Mouse (Mus musculus) E14TG2a.4 (cell line): ENCODE data around the gene Cd63.

ENCODE experiments used
- H3K27me3 ChIP-seq: 2 replicates; pipeline ENCODE4 v1.6.1; 2014; ENCODE audit warnings: low read length, control low read depth; ENCODE audit not compliant: insufficient read depth
- H3K36me3 ChIP-seq: 2 replicates; pipeline ENCODE4 v1.6.1; 2014; ENCODE audit warnings: low read length, control low read depth; ENCODE audit not compliant: insufficient read depth
- H3K4me1 ChIP-seq: replicated peaks from 2 replicates; pipeline ENCODE4 v1.6.1; 2014; ENCODE audit warnings: low read depth, low read length, control low read depth
- H3K4me3 ChIP-seq: replicated peaks from 2 replicates; pipeline ENCODE4 v1.5.1; 2014; ENCODE audit warnings: mild to moderate bottlenecking, low read length
- H3K9me3 ChIP-seq: 2 replicates; pipeline ENCODE4 v1.6.1; 2014; ENCODE audit warnings: low read length, control low read depth
- CTCF ChIP-seq: conservative IDR thresholded peaks from 2 replicates; pipeline ENCODE4 v1.5.1; 2014; ENCODE audit warnings: low read length
- NANOG ChIP-seq: IDR thresholded peaks from 2 replicates; pipeline ENCODE4 v1.6.1; 2014; ENCODE audit warnings: borderline replicate concordance, low read length, mixed read lengths
- POU5F1 ChIP-seq: IDR thresholded peaks from 2 replicates; pipeline ENCODE4 v1.6.1; 2014; ENCODE audit warnings: low read length, borderline replicate concordance

Cd63 gene

GRCm38 (mm10) chr10:128899759-128900490 is 864 bp upstream of the Cd63 start:
- peaks cover 24% of the 10 kb centered on the region for H3K27me3 ChIP-seq
- H3K4me1 ChIP-seq: peaks cover 73% of the 10 kb centered on the region
- no peaks in the 10 kb centered on the region for H3K9me3 ChIP-seq
- no peak overlapping the region; the same call in 1 of the 2 replicates for H3K4me3 ChIP-seq
- TF ChIP-seq CTCF (no peak), POU5F1 (no peak), NANOG (no peak)
- H3K36me3 ChIP-seq: no peaks in the 10 kb centered on the region

DNA sequence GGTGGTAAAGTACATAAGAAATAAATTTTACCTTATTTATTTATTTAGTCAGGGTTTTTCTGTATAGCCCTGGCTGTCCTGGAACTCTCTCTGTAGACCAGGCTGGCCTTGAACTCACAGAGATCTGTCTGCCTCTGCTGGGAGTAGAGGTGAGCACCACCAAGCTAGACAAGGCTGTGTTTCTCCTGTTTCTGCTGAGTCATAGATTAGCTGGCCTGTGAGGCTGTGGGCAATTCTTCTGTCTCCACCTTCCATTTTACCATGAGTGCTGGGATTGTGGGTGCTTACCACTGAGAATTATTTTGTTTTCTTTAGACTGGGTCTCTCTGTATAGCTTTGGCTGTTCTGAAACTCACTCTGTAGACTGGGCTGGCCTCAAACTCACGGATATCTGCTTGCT is 620 bp downstream of the Cd63 start:
- TF ChIP-seq NANOG (no peak), CTCF (no peak), POU5F1 (no peak)
- Histone ChIP-seq H3K9me3 (no peaks in the 10 kb centered on the region), H3K27me3 (peaks cover 13% of the 10 kb centered on the region)

DNA sequence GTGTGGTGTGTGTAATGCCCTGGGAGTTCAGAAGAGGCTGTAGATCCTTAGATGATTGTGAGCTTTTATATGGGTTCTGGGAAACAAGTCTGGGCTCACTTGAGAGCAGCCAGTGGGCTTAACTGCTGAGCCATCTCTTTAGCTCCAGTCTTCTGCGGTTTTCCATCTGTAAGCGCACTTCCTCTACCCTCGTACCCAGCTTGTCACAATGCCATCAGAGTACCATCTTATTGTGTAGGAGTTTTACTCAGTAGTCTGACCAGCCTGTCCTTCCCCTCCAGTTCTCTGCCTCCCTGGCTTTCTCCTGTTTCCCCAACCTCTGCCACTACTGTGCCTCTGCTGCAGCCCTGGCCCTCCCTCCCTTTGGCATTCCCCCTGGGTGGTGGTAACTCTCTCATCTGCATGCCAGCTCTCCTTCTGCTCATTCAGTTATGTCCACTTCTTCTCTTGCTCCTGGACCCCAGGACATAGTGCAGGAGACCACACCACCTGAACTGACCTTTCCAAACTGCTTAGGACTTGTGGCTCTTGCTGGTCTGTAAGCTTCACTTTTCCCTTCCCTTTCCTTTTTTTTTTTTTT is 1.7 kb downstream of the Cd63 start:
- Histone ChIP-seq H3K4me1 (peaks cover 63% of the 10 kb centered on the region), H3K4me3 (no peak overlapping the region), H3K36me3 (no peaks in the 10 kb centered on the region), H3K27me3 (peaks cover 3% of the 10 kb centered on the region; the same call in 1 of the 2 replicates), H3K9me3 (no peaks in the 10 kb centered on the region)
- TF ChIP-seq POU5F1 (no peak), CTCF (no peak), NANOG (no peak)

More for the DNA sequence above, 620 bp downstream of the Cd63 start:
- H3K4me3 ChIP-seq: peak overlapping the region; percentile 57; the same call in 1 of the 2 replicates
- H3K36me3 ChIP-seq: no peaks in the 10 kb centered on the region
- peaks cover 69% of the 10 kb centered on the region for H3K4me1 ChIP-seq

DNA sequence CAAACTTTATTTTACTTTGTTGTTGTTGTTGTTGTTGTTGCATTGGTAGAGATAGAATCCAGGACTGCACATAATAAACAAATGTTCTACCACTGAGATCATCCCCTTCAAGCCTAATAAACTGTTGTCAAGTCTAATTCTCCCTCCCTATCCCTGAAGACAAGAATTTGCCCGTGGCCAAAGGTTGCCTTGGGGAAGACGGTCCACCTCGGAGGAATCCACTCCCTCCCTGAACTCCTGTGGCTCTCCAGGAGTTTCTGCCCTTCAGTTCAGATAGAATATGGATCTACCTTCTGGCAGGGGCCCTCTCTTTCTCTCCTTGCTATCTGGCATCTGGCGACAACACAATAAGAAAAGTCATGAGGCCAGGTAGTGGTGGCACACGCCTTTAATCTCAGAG is 4.0 kb downstream of the Cd63 start:
- no peak for TF ChIP-seq NANOG
- TF ChIP-seq POU5F1: no peak
- no peak for TF ChIP-seq CTCF
- H3K9me3 ChIP-seq: no peaks in the 10 kb centered on the region
- peaks cover 17% of the 10 kb centered on the region for H3K27me3 ChIP-seq
- H3K4me3 ChIP-seq: no peak overlapping the region
- no peaks in the 10 kb centered on the region for H3K36me3 ChIP-seq
- peaks cover 68% of the 10 kb centered on the region for H3K4me1 ChIP-seq

- Histone ChIP-seq H3K27me3 (peaks cover 21% of the 10 kb centered on the region), H3K36me3 (peaks cover 27% of the 10 kb centered on the region), H3K9me3 (no peaks in the 10 kb centered on the region), H3K4me3 (peak overlapping the region; percentile 90), H3K4me1 (peaks cover 60% of the 10 kb centered on the region)
- TF ChIP-seq CTCF: no peak
- TF ChIP-seq NANOG: no peak
- no peak for TF ChIP-seq POU5F1
Measured at GRCm38 (mm10) chr10:128908778-128909448, 8.1 kb downstream of the Cd63 start.

DNA sequence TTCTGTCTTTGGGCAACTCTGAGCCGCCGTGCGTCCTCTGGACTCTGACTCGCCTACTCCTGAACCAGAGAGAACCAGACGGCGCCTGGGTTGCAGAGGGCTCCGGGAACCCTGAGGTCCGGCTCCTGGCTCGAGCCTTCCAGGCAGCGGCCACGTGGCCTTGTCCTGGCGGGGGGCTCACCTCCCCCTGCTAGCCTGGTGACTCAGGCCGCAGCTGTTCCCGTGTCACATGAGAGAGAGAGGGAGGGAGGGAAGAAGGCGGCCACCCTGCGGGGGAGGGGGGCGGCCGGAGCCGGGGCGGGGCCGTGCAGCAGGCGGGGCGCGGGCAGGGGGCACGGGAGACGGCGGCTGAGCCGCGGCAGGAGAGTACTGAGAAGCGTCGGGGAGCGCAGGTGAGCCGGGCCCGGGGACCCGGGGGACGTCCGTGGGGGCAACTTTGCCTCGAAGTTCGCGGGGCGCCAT is 8.8 kb downstream of the Cd63 start:
- no peaks in the 10 kb centered on the region for H3K9me3 ChIP-seq
- H3K36me3 ChIP-seq: peaks cover 34% of the 10 kb centered on the region
- H3K4me3 ChIP-seq: peak overlapping the region; percentile 90
- no peak for TF ChIP-seq NANOG
- no peak for TF ChIP-seq CTCF
- no peak for TF ChIP-seq POU5F1
- H3K27me3 ChIP-seq: peaks cover 21% of the 10 kb centered on the region
- peaks cover 59% of the 10 kb centered on the region for H3K4me1 ChIP-seq

- Histone ChIP-seq H3K36me3 (peaks cover 41% of the 10 kb centered on the region), H3K9me3 (no peaks in the 10 kb centered on the region), H3K27me3 (peaks cover 21% of the 10 kb centered on the region), H3K4me3 (peak overlapping the region; percentile 90), H3K4me1 (peaks cover 54% of the 10 kb centered on the region)
- TF ChIP-seq CTCF (no peak), NANOG (no peak), POU5F1 (no peak)
Measured at GRCm38 (mm10) chr10:128910066-128910841, 9.5 kb downstream of the Cd63 start.

DNA sequence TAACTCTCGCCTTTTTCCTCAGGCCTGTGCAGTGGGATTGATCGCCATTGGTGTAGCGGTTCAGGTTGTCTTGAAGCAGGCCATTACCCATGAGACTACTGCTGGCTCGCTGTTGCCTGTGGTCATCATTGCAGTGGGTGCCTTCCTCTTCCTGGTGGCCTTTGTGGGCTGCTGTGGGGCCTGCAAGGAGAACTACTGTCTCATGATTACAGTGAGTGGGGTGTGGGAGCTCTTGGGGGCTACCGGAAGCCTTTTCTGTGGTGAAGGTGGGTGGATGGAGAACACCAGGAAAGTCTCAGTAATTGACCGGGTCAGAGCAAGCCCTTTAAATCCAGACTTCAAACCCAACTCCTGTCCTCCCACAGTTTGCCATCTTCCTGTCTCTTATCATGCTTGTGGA is 10.6 kb downstream of the Cd63 start:
- Histone ChIP-seq H3K36me3 (peaks cover 50% of the 10 kb centered on the region), H3K4me3 (peak overlapping the region; percentile 90; the same call in 1 of the 2 replicates), H3K27me3 (peaks cover 21% of the 10 kb centered on the region), H3K4me1 (peaks cover 46% of the 10 kb centered on the region), H3K9me3 (no peaks in the 10 kb centered on the region)
- TF ChIP-seq NANOG: no peak
- no peak for TF ChIP-seq CTCF
- no peak for TF ChIP-seq POU5F1
